Mouse (Mus musculus): Measurements from ENCODE around the gene Stbd1. TPM values are rescaled to one million over a fixed set of nuclear protein-coding genes. Genes with fewer than 3 reads are reported as not detected.

Stbd1 gene
- polyA plus RNA-seq, 1 experiment from 2014 or later, result 87.2 TPM

- Histone ChIP-seq H3K27ac (replicated peaks in 1 of 2; ENCODE audit: control insufficient read depth in 1 of 2, insufficient read depth in 1 of 2, low read depth in 2 of 2, low read length in 2 of 2) (no peak overlapping the region), H3K4me1 (ENCODE audit: control insufficient read depth in 2 of 2, insufficient read depth in 2 of 2, low read length in 2 of 2) (no peaks in the 10 kb centered on the region), H3K36me3 (ENCODE audit: control insufficient read depth, insufficient read depth, low read length) (no peaks in the 10 kb centered on the region), H3K27me3 (ENCODE audit: control insufficient read depth, insufficient read depth, low read length) (no peaks in the 10 kb centered on the region), H3K9ac (ENCODE audit: low read length) (no peak overlapping the region), H3K4me3 (ENCODE audit: control insufficient read depth in 1 of 2, insufficient read depth in 1 of 2, low read depth in 1 of 2, low read length in 2 of 2) (no peak overlapping the region), H3K9me3 (ENCODE audit: control insufficient read depth, low read length) (no peaks in the 10 kb centered on the region), H3K4me2 (ENCODE audit: low read length) (no peak overlapping the region)
- WGBS, result 80% methylated on average over 5 of the region's 5 CpGs
- no peak for ATAC-seq (ENCODE audit: insufficient number of reproducible peaks, insufficient read depth, low FRiP score, low read depth)
These were observed 33.0 kb downstream of the Stbd1 start for GRCm38 (mm10) chr5:92635891-92636290.

DNA sequence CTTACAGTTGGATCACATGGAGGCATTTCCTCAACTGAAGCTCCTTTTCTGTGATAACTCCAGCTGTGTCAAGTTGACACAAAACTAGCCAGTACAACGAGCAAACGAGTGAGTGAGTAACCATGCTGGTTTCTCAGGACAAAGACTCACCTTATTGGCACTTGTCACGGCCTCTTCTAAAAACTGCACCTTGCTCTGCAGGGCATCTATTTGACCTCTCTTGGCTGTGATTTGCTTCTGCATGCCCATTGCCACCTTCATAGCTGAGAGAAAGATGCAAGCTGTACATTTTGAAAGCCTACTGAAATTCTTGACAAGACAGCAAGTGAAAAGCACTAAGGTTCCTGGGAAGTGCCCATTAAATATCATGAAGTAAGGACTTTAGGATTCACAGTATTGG is 38.0 kb downstream of the Stbd1 start:
- Histone ChIP-seq H3K9me3 (ENCODE audit: control insufficient read depth, low read length) (no peaks in the 10 kb centered on the region), H3K9ac (ENCODE audit: low read length) (no peak overlapping the region), H3K4me1 (ENCODE audit: control insufficient read depth in 2 of 2, insufficient read depth in 2 of 2, low read length in 2 of 2) (peaks cover 0 to 7% of the 10 kb centered on the region in 2 experiments; a peak in 2 of 4 replicates), H3K27me3 (ENCODE audit: control insufficient read depth, insufficient read depth, low read length) (no peaks in the 10 kb centered on the region), H3K4me3 (ENCODE audit: control insufficient read depth in 1 of 2, insufficient read depth in 1 of 2, low read depth in 1 of 2, low read length in 2 of 2) (no peak overlapping the region), H3K4me2 (ENCODE audit: low read length) (no peak overlapping the region), H3K36me3 (ENCODE audit: control insufficient read depth, insufficient read depth, low read length) (no peaks in the 10 kb centered on the region), H3K27ac (replicated peaks in 1 of 2; ENCODE audit: control insufficient read depth in 1 of 2, insufficient read depth in 1 of 2, low read depth in 2 of 2, low read length in 2 of 2) (no peak overlapping the region)
- no peak for ATAC-seq (ENCODE audit: insufficient number of reproducible peaks, insufficient read depth, low FRiP score, low read depth)
- WGBS, result 82% methylated on average over 3 of the region's 3 CpGs

Other genes starting within 250 kb of the Stbd1 start
- gene Nup54, start 167.8 kb upstream of the Stbd1 start, polyA plus RNA-seq (2014; fragmentation: Nextera tagmentation; extraction: Ambion mirVana), result 35.4 and 35.9 TPM in 2 replicates
- gene Scarb2, start 96.2 kb upstream of the Stbd1 start, polyA plus RNA-seq (2014; fragmentation: Nextera tagmentation; extraction: Ambion mirVana), result 14.3 and 15.6 TPM in 2 replicates
- gene Fam47e, start 48.0 kb upstream of the Stbd1 start, polyA plus RNA-seq (2014; fragmentation: Nextera tagmentation; extraction: Ambion mirVana), result not detected in 2 replicates
- gene Ccdc158, start 72.2 kb downstream of the Stbd1 start, polyA plus RNA-seq (2014; fragmentation: Nextera tagmentation; extraction: Ambion mirVana), result 0.67 and 0.96 TPM in 2 replicates
- 18.5 and 21.1 TPM in 2 replicates for gene Shroom3, start 80.4 kb downstream of the Stbd1 start, polyA plus RNA-seq (2014; fragmentation: Nextera tagmentation; extraction: Ambion mirVana)